10 mouse cellular contexts compared by ENCODE assay signal in the genomic region with DNA sequence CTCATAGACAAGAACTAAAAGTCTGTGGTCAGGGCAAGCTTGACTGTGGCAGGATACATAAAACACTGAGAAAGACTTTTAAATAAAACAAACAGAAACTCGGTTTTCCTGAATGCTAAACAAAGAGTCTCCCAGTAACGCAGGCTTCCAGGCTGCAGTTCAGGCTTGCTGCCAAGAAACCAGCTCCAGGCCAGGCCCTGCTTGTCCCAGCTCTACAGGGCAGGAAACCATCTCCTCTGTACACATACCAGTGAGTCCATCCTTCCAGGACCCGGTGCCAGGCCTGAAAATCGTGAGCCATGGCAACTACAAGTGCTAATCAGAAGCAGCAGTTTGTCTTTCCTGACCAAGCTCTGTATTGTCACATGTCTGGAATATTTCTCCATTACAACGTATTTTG. TPM values are rescaled to one million over a fixed set of nuclear protein-coding genes. Genes with fewer than 3 reads are reported as not detected.
DNase-seq lines count a peak whose midpoint lies in the region; ATAC-seq and TF ChIP-seq lines count a peak whose summit lies in the region.
"Had no signal": no experiment of that assay in that cellular context is flagged by ENCODE, and none has a peak within 500 bp of the region (broad histone marks: within the 10 kb centered on the region; RNA-seq: fewer than 3 reads in every experiment).

No protein-coding gene starts in this region.

- ATAC-seq in midbrain, embryonic 11.5 days (ENCODE audit: low FRiP score) = no peak
- peak; percentile 26; the same call in 1 of the 2 replicates for ATAC-seq in common myeloid progenitor, adult 5-6 weeks (replicated peaks; ENCODE audit: low read depth, poor library complexity, severe bottlenecking)
- ATAC-seq in heart, embryonic 11.5 days (replicated peaks; ENCODE audit: insufficient number of reproducible peaks, low FRiP score, low TSS enrichment) = 0 out of 2 replicates have a peak, but pooled peaks have one; percentile 71

- no peak for TF ChIP-seq POLR2A in lung, adult 2 months (IDR thresholded peaks at IDR 0.05; ENCODE audit: borderline replicate concordance, extremely low read depth, low read depth, low read length)

- H3K27me3 ChIP-seq in midbrain, embryonic 10.5 days (ENCODE audit: low read depth, poor library complexity, severe bottlenecking) = no peaks in the 10 kb centered on the region
- H3K27me3 ChIP-seq in midbrain, embryonic 11.5 days (ENCODE audit: control insufficient read depth, insufficient read depth, low read length) = no peaks in the 10 kb centered on the region
- H3K27me3 ChIP-seq in heart, embryonic 11.5 days (ENCODE audit: control insufficient read depth, insufficient read depth, low read length) = no peaks in the 10 kb centered on the region

- no peak overlapping the region for H3K9ac ChIP-seq in midbrain, embryonic 11.5 days (ENCODE audit: low read length)
- H3K9ac ChIP-seq in heart, embryonic 11.5 days (ENCODE audit: low read depth, low read length) = no peak overlapping the region

- H3K27ac ChIP-seq in midbrain, embryonic 10.5 days (replicated peaks) = 0 out of 2 replicates have a peak overlapping the region, but pooled peaks have one; percentile 61
- no peak overlapping the region for H3K27ac ChIP-seq in midbrain, embryonic 11.5 days (ENCODE audit: low read depth, low read length)
- peak overlapping the region; percentile 71 for H3K27ac ChIP-seq in heart, embryonic 11.5 days (ENCODE audit: low read depth, low read length)

- H3K4me1 ChIP-seq in midbrain, embryonic 10.5 days = peaks cover 5% of the 10 kb centered on the region; the same call in 1 of the 2 replicates
- H3K4me1 ChIP-seq in midbrain, embryonic 11.5 days (ENCODE audit: control insufficient read depth, insufficient read depth, low read length) = no peaks in the 10 kb centered on the region
- no peaks in the 10 kb centered on the region for H3K4me1 ChIP-seq in heart, embryonic 11.5 days (ENCODE audit: control insufficient read depth, insufficient read depth, low read length)
- H3K4me1 ChIP-seq in lung, adult 2 months (ENCODE audit: control insufficient read depth, insufficient read depth, low read length) = peaks cover 10% of the 10 kb centered on the region

- TF ChIP-seq CTCF in lung, adult 2 months (IDR thresholded peaks at IDR 0.05; ENCODE audit: insufficient read depth, low read length) = no peak

- peak; percentile 23 for DNase-seq in midbrain, embryonic 10.5 days (ENCODE audit: low spot score)
- no peak for DNase-seq in midbrain, embryonic 11.5 days (ENCODE audit: low spot score, missing footprints)
- DNase-seq in kidney, adult 9 months = peak; percentile 73
- DNase-seq in lung, adult 2 months = peak; percentile 62
- peak; percentile 82 for DNase-seq in skeletal muscle tissue, adult 2 months (ENCODE audit: low read depth, low spot score)
- no peak for DNase-seq in natural killer cell, adult 2 months (ENCODE audit: low spot score in 2 of 2)

- H3K36me3 ChIP-seq in midbrain, embryonic 10.5 days = no peaks in the 10 kb centered on the region
- H3K36me3 ChIP-seq in midbrain, embryonic 11.5 days (ENCODE audit: control insufficient read depth, insufficient read depth, low read length) = no peaks in the 10 kb centered on the region
- H3K36me3 ChIP-seq in heart, embryonic 11.5 days (ENCODE audit: control insufficient read depth, insufficient read depth, low read length) = no peaks in the 10 kb centered on the region
- H3K36me3 ChIP-seq: G1E had no signal

- H3K4me2 ChIP-seq in midbrain, embryonic 11.5 days = no peak overlapping the region
- no peak overlapping the region for H3K4me2 ChIP-seq in heart, embryonic 11.5 days

- 41% methylated on average over 5 of the region's 5 CpGs for WGBS in midbrain, embryonic 10.5 days
- WGBS in midbrain, embryonic 11.5 days = 46% methylated on average over 5 of the region's 5 CpGs
- 23% methylated on average over 5 of the region's 5 CpGs for WGBS in heart, embryonic 11.5 days (ENCODE audit: insufficient replicate concordance)
- 6% methylated on average over 5 of the region's 5 CpGs for WGBS in lung, adult 2 months

- H3K4me3 ChIP-seq in midbrain, embryonic 10.5 days = no peak overlapping the region
- no peak overlapping the region for H3K4me3 ChIP-seq in midbrain, embryonic 11.5 days (ENCODE audit: low read depth, low read length)
- H3K4me3 ChIP-seq in heart, embryonic 11.5 days (ENCODE audit: low read depth, low read length) = no peak overlapping the region
- no peak overlapping the region for H3K4me3 ChIP-seq in lung, adult 2 months (replicated peaks; ENCODE audit: extremely low read depth, low read depth, low read length)

- no peaks in the 10 kb centered on the region for H3K9me3 ChIP-seq in midbrain, embryonic 10.5 days (replicated peaks)
- no peaks in the 10 kb centered on the region for H3K9me3 ChIP-seq in midbrain, embryonic 11.5 days (ENCODE audit: control insufficient read depth, low read length)
- no peaks in the 10 kb centered on the region for H3K9me3 ChIP-seq in heart, embryonic 11.5 days (replicated peaks; ENCODE audit: control insufficient read depth, low read length)
- H3K9me3 ChIP-seq: G1E had no signal

RNA-seq across cellular contexts. Expression of a gene that starts 12.7 kb away (rescaled TPM):
- polyA plus RNA-seq in midbrain, embryonic 10.5 days (2016; fragmentation: Nextera tagmentation; extraction: Ambion mirVana) = not detected in 2 replicates
- polyA plus RNA-seq in midbrain, embryonic 11.5 days (2014; fragmentation: Nextera tagmentation; extraction: Ambion mirVana) = not detected in 2 replicates
- not detected in 2 replicates for total RNA-seq in common myeloid progenitor, adult 5-6 weeks (2017)
- polyA plus RNA-seq in heart, embryonic 11.5 days (2014; fragmentation: Nextera tagmentation; extraction: Ambion mirVana) = not detected in 2 replicates
- not detected in 2 replicates for polyA plus RNA-seq in lung, adult 2 months (2012; rRNA removed)
- total RNA-seq: G1E; layer of hippocampus, adult 8-10 months had no signal
- polyA plus RNA-seq: G1E had no signal

RNA-seq across cellular contexts. Expression of a gene that starts 19.2 kb away (rescaled TPM):
- polyA plus RNA-seq in midbrain, embryonic 10.5 days (2016; fragmentation: Nextera tagmentation; extraction: Ambion mirVana) = 26.8 and 29.4 TPM in 2 replicates
- polyA plus RNA-seq in midbrain, embryonic 11.5 days (2014; fragmentation: Nextera tagmentation; extraction: Ambion mirVana) = 18.8 and 19.5 TPM in 2 replicates
- total RNA-seq in common myeloid progenitor, adult 5-6 weeks (2017) = 0.19 and 0.82 TPM in 2 replicates
- polyA plus RNA-seq in heart, embryonic 11.5 days (2014; fragmentation: Nextera tagmentation; extraction: Ambion mirVana) = 1.4 and 2.6 TPM in 2 replicates
- 0.33 and 0.36 TPM in 2 replicates for polyA plus RNA-seq in lung, adult 2 months (2012; rRNA removed)
- total RNA-seq: G1E had no signal
- polyA plus RNA-seq: G1E had no signal

RNA-seq across cellular contexts. Expression of a gene that starts 23.9 kb away (rescaled TPM):
- 0.21 TPM in 1 of 2 replicates, not detected in the other for polyA plus RNA-seq in midbrain, embryonic 10.5 days (2016; fragmentation: Nextera tagmentation; extraction: Ambion mirVana)
- not detected in 2 replicates for polyA plus RNA-seq in midbrain, embryonic 11.5 days (2014; fragmentation: Nextera tagmentation; extraction: Ambion mirVana)
- 8.2 TPM in 1 of 2 replicates, not detected in the other for total RNA-seq in common myeloid progenitor, adult 5-6 weeks (2017)
- polyA plus RNA-seq in heart, embryonic 11.5 days (2014; fragmentation: Nextera tagmentation; extraction: Ambion mirVana) = 0.26 TPM in 1 of 2 replicates, not detected in the other
- polyA plus RNA-seq in lung, adult 2 months (2012; rRNA removed) = 10.6 and 24.3 TPM in 2 replicates
- total RNA-seq: G1E had no signal
- polyA plus RNA-seq: G1E had no signal

RNA-seq across cellular contexts. Expression of a gene that starts 31.1 kb away (rescaled TPM):
- polyA plus RNA-seq in midbrain, embryonic 10.5 days (2016; fragmentation: Nextera tagmentation; extraction: Ambion mirVana) = 13.7 and 16.8 TPM in 2 replicates
- 13.5 and 14.0 TPM in 2 replicates for polyA plus RNA-seq in midbrain, embryonic 11.5 days (2014; fragmentation: Nextera tagmentation; extraction: Ambion mirVana)
- 143 and 146 TPM in 2 replicates for total RNA-seq in common myeloid progenitor, adult 5-6 weeks (2017)
- polyA plus RNA-seq in heart, embryonic 11.5 days (2014; fragmentation: Nextera tagmentation; extraction: Ambion mirVana) = 32.5 and 36.2 TPM in 2 replicates
- polyA plus RNA-seq in lung, adult 2 months (2012; rRNA removed) = 560 and 814 TPM in 2 replicates
- total RNA-seq: G1E had no signal
- polyA plus RNA-seq: G1E had no signal

RNA-seq across cellular contexts. Expression of a gene that starts 36.4 kb away (rescaled TPM):
- 1.8 and 2.0 TPM in 2 replicates for polyA plus RNA-seq in midbrain, embryonic 10.5 days (2016; fragmentation: Nextera tagmentation; extraction: Ambion mirVana)
- polyA plus RNA-seq in midbrain, embryonic 11.5 days (2014; fragmentation: Nextera tagmentation; extraction: Ambion mirVana) = 0.82 and 0.84 TPM in 2 replicates
- 0.19 and 3.4 TPM in 2 replicates for total RNA-seq in common myeloid progenitor, adult 5-6 weeks (2017)
- polyA plus RNA-seq in heart, embryonic 11.5 days (2014; fragmentation: Nextera tagmentation; extraction: Ambion mirVana) = 0.67 and 0.68 TPM in 2 replicates
- polyA plus RNA-seq in lung, adult 2 months (2012; rRNA removed) = 23.8 and 47.7 TPM in 2 replicates
- total RNA-seq: G1E; layer of hippocampus, adult 8-10 months had no signal
- polyA plus RNA-seq: G1E had no signal

Comparison
In these comparisons a context has a peak if more than half of its experiments do, and no peak if none do; other contexts are left out.
1. DNase-seq: peak in midbrain, embryonic 10.5 days (single experiment), kidney, adult 9 months (single experiment), lung, adult 2 months (single experiment) and skeletal muscle tissue, adult 2 months (single experiment); none in midbrain, embryonic 11.5 days (single experiment) and natural killer cell, adult 2 months (0 of 2).